Mouse (Mus musculus): ENCODE measurements around the gene Hoxb5.

Gene Hoxb5

GRCm38 (mm10) chr11:96319071-96319902 is 16.2 kb downstream of the Hoxb5 start:
- no peak for DNase-seq (ENCODE audit: low spot score)

- DNase-seq (ENCODE audit: low spot score), result no peak
Observed at GRCm38 (mm10) chr11:96319910-96320309, 16.8 kb downstream of the Hoxb5 start.

DNA sequence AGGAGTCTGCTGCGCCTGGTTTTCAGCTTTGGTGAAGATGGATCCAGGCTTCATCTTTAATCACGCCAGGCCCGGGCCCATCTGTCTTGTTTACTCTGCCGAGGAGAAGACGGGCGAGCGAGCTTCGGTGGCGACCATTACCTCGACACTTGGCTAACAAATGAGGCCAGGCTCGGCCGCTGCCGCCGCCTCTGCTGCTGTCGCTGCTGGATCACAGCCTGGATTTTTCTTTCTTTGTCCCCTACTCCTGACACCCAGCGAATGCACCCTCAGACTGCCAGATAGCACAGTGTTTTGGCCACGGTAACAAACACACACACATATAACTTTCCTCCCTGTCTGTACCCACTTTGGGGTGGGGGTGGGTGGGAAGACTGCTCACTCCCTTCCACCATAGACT is 17.6 kb downstream of the Hoxb5 start:
- no peak for DNase-seq (ENCODE audit: low spot score)

DNA sequence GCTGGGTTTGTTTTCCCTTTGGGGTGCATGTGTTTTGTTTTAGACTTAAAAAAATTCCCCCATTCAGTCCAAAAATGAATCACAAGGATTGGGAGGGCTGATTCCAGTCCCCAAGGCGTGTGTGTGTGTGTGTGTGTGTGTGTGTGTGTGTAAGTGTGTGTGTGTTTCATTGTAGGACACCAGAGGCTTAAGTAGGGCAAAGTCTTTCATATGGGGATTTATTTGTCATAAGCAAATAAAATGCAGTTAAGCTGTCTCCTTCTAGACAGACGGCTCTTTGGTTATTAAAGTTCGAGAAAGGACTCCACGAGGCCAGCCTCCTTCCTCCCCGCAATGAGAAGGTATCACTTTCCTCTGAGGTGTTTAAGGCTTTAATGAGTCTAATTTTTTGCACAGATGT is 18.7 kb downstream of the Hoxb5 start:
- DNase-seq (ENCODE audit: low spot score), result no peak

GRCm38 (mm10) chr11:96322738-96323137 is 19.6 kb downstream of the Hoxb5 start:
- DNase-seq (ENCODE audit: low spot score), result no peak

DNA sequence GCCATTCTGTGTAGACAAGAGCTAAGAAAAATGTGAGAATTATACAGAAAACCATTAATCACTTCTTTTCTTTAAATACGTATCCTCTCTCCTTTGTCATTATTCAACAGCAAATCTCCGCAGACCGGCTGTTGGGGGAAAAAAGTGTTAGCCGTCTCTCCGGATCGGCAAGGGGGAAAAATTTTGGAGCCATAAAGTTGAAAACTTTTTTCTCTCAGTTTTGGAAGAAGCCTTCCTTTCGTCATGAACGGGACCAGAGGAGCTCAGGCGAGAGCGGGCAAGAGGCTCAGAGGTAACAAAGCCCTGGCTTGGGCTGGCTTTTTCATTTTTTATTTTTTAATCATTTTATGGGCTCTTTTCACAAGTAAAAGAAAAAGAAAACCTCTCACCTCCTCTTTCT is 20.0 kb downstream of the Hoxb5 start, which contains the start of gene Hoxb3:
TSS of gene Hoxb3 (plus strand) at position 173 of the 400 bp plus-strand sequence.
- DNase-seq (ENCODE audit: low spot score), result no peak

DNA sequence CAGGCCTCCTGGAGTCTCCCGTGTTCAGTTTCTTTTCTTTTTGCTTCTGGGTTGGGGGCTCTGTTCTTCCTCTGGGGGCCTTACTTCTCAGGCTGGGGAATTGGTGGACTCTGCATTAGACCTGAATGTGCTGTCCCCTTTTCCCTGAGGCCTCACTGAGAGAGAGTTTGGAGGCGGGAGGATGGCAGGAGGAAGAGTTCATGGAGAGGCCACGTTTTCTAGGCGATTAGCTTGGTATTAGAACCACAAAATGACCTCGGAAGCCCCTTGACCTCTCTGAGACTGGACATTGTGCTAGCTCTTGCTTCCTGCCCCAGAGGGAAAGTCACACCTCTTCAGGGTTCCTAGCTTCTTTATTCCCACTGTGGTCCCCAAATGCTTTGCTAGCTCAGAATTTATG is 21.0 kb downstream of the Hoxb5 start:
- DNase-seq (ENCODE audit: low spot score), result no peak

DNA sequence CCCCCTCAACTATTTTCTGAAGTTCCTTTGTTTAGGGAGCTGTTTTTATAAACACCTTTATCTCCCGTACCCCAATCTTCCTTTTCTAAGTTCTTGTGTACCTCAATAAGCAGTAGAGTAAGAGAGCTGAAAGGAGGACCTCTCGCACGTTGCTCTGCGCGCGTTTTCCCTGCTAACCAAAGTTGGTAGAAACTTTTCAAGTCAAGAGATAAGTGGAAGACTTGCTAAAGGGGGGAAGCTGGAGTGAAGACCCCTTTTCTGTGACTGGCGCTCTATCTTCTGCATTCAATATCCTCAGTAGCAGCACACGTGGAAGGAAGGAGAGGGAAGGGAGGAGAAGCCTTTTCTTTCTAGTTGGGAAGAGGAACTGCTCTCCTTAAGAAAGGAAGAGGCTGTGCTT is 21.8 kb downstream of the Hoxb5 start:
- DNase-seq (ENCODE audit: low spot score), result no peak

DNA sequence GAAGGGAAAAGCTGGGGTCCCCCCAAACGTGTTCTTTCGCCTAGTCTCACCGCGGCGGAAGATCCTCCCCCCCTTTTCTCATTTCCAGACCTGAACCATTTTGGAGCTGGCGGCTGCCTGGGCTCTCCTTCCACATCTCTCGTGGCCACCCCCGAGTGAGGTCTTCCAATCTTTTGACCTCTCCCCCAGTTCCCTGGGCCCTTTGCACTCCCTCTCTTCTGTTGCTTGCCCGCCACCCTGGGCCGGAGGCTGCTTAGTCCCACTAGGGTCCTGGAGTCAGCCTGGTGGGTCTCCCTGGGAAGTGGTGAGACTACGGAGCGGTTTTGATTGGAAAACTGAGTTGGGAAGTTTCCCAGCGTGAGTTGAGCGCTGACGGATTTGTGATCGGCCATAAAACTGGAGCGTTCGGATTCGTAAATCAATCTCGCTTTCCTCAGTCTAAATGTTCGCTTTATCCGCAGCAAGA is 22.6 kb downstream of the Hoxb5 start:
- no peak for DNase-seq (ENCODE audit: low spot score)

- no peak for DNase-seq (ENCODE audit: low spot score)
Observed at GRCm38 (mm10) chr11:96326705-96327104, 23.6 kb downstream of the Hoxb5 start.

- no peak for DNase-seq (ENCODE audit: low spot score)
Observed at GRCm38 (mm10) chr11:96327122-96327521, 24.0 kb downstream of the Hoxb5 start.

GRCm38 (mm10) chr11:96327750-96328149 is 24.6 kb downstream of the Hoxb5 start:
- DNase-seq (ENCODE audit: low spot score), result no peak

DNA sequence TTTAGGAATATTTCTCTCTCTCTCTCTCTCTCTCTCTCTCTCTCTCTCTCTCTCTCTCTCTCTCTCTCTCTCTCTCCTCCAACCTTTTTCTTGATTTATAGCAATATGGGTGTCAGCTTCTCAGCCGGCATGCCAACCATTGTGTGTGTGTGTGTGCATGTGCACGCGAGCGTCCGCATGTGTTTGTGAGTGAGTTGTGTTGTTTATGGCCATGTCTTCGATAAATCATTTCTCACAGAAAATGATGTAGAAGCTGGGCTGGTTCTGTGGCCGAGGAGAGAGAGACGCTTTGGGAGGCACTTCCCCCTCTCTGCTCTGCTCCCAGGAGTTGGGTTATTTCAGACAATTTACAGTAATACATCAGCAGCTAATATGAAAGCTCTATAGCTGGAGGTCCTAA is 25.5 kb downstream of the Hoxb5 start:
- no peak for DNase-seq (ENCODE audit: low spot score)

GRCm38 (mm10) chr11:96332105-96332504 is 29.0 kb downstream of the Hoxb5 start:
- DNase-seq (ENCODE audit: low spot score), result no peak

DNA sequence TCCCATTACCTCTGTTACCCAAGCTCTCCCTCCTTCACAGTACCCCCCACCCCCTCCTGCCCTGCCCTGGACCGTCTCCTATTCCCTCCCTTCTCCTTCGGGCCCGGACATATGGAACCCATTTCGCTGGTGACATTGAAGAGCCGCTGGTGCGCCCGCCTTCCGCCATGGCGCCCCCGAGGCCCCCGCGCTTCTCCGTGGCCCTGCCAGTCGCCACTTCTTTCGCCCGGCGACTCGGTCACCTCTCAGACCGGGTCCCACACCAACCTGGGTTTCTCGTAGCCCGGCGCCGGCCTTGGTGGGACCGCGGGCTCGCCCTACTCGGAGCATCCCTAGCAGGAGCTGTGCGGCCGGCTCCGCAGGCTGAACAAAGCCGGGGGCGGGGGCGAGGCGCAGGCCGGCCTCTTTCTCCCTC is 29.5 kb downstream of the Hoxb5 start:
- DNase-seq (ENCODE audit: low spot score), result no peak

DNA sequence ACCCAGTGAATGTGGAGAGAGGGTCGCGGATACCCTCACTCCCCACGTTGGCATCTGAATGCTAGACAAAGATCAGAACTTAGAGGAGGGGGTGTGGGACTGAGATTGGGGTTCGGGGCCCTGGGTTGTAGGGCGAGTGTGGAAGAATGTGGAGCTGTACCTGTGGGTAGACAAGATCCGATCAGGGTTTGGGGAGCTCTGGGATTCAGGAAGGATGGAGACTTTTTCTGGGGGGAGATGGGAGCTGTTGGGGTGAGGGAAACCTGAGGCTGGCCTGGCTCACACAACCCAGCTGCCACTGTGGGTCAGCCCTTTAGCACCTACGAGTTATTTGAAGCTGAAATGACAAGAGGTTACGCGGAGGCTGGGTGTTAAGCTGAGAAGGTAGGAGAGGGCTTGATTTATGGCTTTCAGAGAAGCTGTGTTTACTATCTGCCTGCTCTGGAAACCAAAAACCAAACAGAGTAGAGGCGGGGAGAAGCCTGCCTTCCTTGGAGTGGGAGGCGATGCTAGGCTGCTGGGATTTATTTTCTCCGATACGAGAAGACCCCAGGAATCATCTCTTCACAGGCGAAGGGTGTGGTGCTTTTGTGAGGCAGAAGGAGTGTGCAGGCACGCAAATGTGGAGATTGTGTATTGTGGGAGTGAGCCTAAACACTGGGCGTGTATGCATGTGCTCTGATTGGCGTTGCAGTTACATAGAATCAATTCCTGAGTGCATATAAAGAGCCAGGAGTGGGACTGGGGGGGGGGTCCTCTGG is 30.3 kb downstream of the Hoxb5 start:
- no peak for DNase-seq (ENCODE audit: low spot score)

- no peak for DNase-seq (ENCODE audit: low spot score)
Observed at GRCm38 (mm10) chr11:96334002-96334364, 30.8 kb downstream of the Hoxb5 start.

DNA sequence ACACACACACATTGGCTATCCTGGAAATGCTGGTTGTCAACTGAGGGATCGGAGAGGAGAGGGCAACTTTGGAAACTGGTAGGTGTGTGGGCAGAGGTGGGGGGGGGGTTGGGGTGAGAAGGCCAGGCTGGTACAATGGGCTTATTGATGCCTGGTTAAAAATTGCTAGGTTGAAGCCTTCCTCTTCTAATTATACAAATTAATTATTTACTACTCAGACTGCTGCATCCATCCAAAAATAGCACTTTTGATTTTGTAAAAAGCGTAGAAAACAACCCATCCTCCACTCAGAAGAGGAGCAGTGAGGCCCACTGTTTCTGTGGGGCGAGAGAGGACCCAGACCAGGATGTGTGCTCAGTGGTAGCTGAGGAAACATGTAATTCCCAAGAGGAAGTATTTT is 31.9 kb downstream of the Hoxb5 start:
- no peak for DNase-seq (ENCODE audit: low spot score)

- DNase-seq (ENCODE audit: low spot score), result no peak
Observed at GRCm38 (mm10) chr11:96336597-96336996, 33.5 kb downstream of the Hoxb5 start.

DNA sequence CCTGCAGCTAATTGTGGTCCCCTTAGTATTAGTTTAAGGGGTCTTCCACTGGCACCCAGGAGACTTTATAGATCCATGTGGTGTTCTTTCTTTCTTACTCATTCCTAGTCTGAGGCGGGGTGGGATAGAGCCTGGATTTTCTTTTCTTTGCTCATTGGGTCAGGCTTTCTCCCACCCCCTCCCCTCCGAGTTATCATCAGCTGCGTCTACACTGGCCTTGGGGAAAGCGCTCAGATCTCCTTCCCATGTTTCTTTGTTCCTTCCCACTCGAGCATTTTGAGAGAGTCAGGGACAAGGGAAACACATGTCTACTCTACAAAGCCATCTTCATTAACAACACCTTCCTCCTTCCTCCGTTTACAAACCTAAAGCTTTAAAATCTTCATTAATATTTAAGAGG is 33.9 kb downstream of the Hoxb5 start:
- DNase-seq (ENCODE audit: low spot score), result no peak

DNA sequence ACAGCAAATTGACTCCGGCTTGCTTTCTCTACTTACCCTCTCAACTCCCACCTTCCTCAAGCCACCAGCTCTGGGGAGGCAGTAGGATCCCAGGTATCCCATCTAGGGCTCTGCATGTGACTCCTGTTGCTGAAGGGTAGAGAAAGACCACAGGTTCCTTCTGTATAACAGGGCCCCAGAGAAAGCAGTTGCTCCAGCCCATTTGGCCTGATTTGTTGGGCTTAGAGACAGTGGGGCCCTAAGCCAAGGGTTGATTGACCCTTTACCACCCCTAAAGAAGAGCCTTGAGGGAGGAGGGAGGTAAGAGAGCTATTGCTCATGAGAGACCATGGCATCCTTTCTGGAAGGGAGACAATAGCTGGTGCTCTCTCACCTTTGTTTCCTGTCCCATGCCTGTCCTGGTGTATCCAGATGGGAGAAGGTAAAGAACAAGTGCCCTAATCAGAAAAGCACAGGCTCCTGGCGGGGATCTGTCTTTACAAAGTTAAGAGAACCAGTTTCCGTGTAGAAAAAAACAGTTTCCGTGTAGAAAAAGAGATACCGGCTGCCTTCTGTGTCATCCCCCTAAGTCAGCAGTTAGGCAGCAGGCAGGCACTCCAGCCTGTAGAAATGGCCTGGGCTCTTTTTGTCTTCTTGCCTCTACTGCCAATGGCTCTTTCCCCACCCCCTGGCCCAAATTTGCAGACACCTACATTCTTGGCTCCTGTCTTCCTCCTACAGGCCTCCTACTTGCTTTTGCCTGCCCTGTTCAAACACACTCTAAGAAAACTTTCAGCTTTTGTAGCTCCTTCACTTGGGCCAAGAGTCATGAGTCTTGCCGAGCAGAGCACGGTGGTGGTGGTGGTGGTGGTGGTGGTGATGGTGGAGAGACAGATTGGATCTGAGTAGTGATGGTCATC is 36.1 kb downstream of the Hoxb5 start:
- no peak for DNase-seq (ENCODE audit: low spot score)

DNA sequence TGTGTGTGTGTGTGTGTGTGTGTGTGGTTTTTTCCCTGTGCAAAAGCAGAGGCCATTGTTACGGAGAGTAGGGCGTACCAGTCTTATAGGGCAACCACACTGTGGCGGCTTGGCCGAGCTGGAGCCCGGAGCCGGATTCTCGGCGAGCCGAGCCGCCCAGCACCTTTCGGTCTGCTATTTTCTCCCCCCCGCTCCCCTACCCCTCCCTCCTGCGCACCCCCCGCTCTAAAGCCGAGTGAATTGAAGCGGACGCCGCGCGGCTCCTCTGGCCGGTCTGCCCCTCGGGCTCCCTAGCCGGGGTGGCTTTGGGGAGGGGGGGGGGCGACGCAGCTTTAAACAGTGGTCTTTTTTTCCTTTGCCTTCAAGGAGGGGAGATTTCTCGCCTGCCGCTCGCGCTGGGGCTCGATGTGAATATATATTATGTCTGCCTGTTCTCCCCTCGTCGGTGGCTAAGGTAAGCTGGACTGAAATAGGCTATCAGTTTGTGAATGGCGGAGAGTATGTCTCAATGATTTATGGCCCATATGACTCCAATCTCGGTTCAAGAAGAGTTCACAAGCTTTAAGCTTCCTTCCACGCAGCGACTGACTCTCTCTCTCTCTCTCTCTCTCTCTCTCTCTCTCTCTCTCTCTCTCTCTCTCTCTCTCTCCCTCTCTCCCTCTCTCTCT is 37.7 kb downstream of the Hoxb5 start:
- DNase-seq (ENCODE audit: low spot score), result no peak

Data from layer of hippocampus, adult 9-10 months (tissue).